13 mouse cellular contexts compared by ENCODE assay signal in genomic region chr14:76223903-76224302, GRCm38 (mm10).
"Had no signal": no experiment of that assay in that cellular context is flagged by ENCODE, and none has a peak within 500 bp of the region (broad histone marks: within the 10 kb centered on the region; RNA-seq: fewer than 3 reads in every experiment).

No protein-coding gene starts in this region.

- H3K4me2 ChIP-seq: kidney, embryonic 15.5 days; limb, embryonic 15.5 days; liver, embryonic 12.5 days; midbrain, embryonic 11.5 days; neural tube, embryonic 13.5 days had no signal

- H3K27me3 ChIP-seq: kidney, embryonic 15.5 days; limb, embryonic 15.5 days; liver, embryonic 12.5 days; neural tube, embryonic 13.5 days had no signal

- H3K36me3 ChIP-seq: kidney, embryonic 15.5 days; limb, embryonic 15.5 days; liver, embryonic 12.5 days; neural tube, embryonic 13.5 days had no signal

- DNase-seq: kidney, adult 11 months; kidney, postnatal 14 days; layer of hippocampus, postnatal 36 days; lung, postnatal 10 days; lung, postnatal 4 days; right cerebral cortex, postnatal 14 days; thymus, postnatal 4 days had no signal

- H3K4me3 ChIP-seq: kidney, embryonic 15.5 days; limb, embryonic 15.5 days; liver, embryonic 12.5 days; neural tube, embryonic 13.5 days had no signal

- H3K9me3 ChIP-seq: limb, embryonic 15.5 days; liver, embryonic 12.5 days; neural tube, embryonic 13.5 days had no signal

- H3K4me1 ChIP-seq: limb, embryonic 15.5 days had no signal

- H3K9ac ChIP-seq: kidney, embryonic 15.5 days; limb, embryonic 15.5 days; liver, embryonic 12.5 days; neural tube, embryonic 13.5 days had no signal

- ATAC-seq: liver, embryonic 12.5 days; midbrain, embryonic 16.5 days had no signal

- H3K27ac ChIP-seq: kidney, embryonic 15.5 days; limb, embryonic 15.5 days; liver, embryonic 12.5 days; neural tube, embryonic 13.5 days had no signal
